Mouse (Mus musculus): ENCODE measurements around the gene Alyref. TPM values are rescaled to one million over a fixed set of nuclear protein-coding genes. Genes with fewer than 3 reads are reported as not detected.

Gene Alyref
- total RNA-seq, 1 experiment from 2014 or later = 78.4 TPM

DNA sequence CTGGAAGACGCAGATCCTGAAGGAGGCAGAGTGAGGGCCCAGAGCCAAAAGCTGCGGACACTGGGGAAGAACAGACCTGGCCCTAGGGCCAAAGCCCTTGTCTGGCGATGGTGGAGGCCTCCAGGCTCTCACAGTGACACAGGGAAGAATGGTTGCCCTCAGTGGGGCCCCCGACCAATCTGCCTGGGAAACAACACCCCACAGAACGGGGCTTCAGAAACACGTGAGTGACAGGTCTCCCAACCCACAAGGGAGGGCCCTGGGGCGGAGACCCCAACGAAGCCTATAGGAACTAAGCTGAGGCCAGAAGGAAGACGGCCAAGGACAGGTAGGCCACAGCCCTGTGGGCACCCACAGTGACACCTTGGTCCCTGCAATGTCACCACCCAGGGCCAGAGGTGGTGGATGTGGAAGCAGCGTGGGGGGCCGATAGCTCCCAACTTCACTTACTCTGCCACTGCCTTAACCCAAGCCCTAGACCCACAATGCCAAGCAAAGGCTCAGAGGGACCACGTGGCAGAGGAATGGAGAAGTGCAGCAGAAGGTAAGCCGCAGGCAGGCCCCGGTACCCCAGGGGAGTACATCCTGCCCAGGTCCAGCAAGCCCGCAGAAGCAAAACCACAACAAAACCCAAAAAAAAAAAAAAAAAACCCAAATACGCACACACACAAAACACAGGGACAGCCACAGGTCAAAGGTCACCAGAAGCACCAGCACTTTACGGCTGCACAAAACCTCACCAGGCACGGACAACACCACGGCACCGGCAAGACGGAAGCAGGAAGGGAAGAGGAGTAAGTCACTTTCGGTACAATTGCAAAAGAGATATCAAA, 29.5 kb upstream of the Alyref start:
- peak; percentile 25 for ATAC-seq (replicated peaks; ENCODE audit: insufficient number of reproducible peaks, low FRiP score, low TSS enrichment, poor library complexity, severe bottlenecking)

DNA sequence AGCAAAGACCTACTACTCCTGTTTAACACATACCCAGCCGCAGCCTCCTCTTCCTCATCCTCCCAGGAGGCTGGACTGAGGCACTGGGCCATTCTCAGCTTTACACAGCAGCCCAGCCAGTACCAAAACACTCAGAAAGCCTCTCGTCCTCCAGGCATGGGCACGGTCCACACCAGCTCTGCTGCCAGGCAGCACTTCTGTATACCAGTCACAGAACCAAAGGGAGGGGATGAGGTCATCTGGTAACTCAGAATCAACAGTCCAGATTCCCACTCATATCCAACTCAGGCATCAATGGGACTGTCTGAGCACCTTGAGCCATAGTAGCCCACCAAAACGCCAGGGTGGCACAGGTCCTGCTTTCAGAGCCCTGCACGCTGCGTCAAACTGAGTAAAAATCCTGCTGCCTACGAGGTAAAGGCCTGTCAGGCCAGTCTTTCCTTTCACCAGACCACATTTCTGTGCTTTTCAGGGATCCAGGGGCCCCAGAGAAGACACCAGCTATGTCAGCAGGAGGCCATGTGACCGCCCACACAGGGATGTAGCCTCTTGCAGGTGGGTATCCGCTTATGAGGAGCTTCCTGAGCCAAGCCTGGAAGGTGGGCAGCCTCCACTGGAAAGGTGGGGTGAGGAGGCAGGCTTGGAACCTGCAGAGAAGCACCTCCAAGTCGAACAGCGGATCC, 28.8 kb upstream of the Alyref start:
- ATAC-seq (replicated peaks; ENCODE audit: insufficient number of reproducible peaks, low FRiP score, low TSS enrichment, poor library complexity, severe bottlenecking) = no peak

DNA sequence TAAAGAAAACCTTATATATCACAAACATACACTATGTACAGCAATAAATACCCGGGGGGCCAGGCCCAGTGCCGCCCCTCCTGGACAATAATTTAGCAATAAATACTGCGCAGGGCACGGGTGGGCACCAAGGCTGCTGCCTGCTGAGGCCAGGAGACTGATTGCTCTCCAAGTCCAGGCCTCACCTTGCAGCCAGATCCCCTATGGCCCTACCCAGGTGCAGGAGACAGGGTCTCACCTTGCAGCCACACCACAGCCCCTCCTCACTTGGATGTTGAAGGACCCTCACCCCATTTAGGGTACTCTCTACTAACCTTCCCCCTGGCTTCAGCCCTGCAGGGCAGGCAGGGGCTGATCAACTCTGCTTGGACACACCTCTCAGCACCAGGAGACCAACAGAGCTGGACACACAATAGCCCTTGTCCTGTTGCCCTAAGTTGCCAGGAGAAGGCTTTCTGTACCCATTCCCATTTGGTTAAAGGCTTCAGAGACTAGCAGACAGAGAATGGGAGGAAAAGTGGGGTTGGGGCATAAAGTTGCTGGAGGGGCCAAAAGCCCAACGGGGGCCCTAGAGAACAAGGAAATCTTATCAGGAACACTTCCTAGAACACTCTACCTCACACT, 27.1 kb upstream of the Alyref start, which contains the start of gene Sirt7:
Gene Sirt7 (minus strand): TSS at position 89 of the 624 bp plus-strand sequence.
- ATAC-seq (replicated peaks; ENCODE audit: insufficient number of reproducible peaks, low FRiP score, low TSS enrichment, poor library complexity, severe bottlenecking) = no peak

DNA sequence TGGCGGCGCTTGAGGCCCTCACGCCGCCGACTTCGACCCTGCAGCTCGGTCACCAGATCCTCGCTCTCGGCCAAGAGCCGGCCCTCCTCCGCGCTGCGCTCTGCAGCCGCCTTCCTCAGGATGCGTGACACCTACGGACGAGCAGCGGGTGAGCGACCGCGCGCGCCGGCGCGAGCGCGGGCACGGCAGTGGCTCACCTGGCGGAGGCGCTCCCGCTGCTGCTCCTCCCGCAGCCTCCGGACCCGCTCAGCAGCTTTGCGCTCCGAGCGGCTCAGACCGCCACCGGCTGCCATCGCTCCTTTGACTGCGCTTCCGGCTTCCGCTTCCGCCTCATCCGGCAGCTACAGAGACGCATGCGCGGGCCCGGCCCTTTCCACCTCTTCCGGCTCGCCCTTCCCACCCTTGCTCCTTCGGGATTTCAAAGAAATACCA, 26.5 kb upstream of the Alyref start:
- no peak for ATAC-seq (replicated peaks; ENCODE audit: insufficient number of reproducible peaks, low FRiP score, low TSS enrichment, poor library complexity, severe bottlenecking)

DNA sequence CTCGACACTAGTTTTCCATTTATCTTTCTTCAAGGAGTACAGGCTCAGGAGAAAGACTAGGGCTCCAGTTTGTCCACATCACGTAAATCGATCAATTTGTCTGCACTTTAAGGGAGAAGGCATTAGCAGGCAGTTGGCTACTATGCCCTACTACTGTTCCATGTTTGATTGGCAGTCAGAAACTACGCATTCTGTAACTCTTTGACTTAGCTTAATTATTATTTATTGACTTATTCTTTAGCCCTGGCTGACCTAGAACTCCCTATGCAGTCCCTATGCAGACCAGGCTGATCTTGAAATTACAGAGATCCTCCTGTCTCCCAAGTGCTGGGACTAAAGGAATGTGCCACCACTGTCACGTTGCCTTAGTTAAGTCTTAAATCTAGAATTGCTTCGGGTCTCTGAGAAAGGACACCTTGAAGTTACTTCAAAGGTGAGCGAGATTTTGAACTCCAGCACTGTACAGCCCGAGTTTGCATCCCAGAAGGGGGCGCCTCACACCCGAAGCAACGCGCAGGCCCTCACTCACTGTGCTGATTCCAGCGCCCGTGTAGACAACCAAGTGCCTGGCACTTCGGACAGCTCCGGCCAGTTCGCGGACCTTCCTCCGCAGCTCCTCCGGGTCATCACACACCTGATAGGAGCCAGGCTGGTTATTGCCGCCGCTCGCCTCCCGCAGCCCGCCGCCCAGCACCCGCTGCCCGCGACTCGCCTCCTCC, 26.0 kb upstream of the Alyref start:
- ATAC-seq (replicated peaks; ENCODE audit: insufficient number of reproducible peaks, low FRiP score, low TSS enrichment, poor library complexity, severe bottlenecking) = no peak

DNA sequence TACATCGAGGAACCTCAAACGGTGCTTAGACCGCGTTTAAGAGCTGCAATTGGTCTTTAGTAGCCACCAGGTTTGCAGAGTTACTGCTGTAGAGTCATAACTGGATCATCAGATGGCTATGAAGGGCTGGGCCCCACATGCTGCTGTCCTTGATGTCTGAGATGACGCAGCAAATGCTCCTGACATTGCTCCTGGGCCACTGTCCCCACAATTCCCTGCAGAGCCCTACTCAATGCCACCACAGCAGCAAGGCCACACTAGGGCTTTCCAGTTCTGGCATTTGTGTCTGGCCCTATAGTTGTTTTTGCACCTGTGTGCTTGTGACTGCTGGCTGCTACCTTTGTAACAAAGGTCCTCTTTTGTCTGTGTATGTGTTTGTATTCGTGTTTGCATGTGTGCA, 24.6 kb upstream of the Alyref start:
- no peak for ATAC-seq (replicated peaks; ENCODE audit: insufficient number of reproducible peaks, low FRiP score, low TSS enrichment, poor library complexity, severe bottlenecking)

DNA sequence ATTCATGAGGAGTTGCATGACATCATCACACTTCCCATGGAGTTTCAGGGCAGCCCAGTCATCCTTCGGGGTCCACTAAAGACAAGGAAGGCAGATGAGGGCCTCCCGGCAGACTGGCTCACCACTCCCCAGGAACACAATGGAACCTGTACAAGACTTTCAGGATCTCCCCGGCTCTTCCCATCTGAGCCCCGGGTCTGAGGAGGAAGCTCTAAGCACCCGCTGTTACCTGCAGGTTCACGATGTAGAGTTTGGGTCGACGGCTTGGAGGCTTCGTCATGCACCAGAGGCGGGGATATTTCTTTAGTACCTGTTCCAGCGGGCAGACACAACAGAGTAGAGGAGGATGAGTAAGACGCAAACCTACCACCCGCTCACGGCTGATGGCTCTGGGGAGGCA, 22.0 kb upstream of the Alyref start:
- ATAC-seq (replicated peaks; ENCODE audit: insufficient number of reproducible peaks, low FRiP score, low TSS enrichment, poor library complexity, severe bottlenecking) = no peak

DNA sequence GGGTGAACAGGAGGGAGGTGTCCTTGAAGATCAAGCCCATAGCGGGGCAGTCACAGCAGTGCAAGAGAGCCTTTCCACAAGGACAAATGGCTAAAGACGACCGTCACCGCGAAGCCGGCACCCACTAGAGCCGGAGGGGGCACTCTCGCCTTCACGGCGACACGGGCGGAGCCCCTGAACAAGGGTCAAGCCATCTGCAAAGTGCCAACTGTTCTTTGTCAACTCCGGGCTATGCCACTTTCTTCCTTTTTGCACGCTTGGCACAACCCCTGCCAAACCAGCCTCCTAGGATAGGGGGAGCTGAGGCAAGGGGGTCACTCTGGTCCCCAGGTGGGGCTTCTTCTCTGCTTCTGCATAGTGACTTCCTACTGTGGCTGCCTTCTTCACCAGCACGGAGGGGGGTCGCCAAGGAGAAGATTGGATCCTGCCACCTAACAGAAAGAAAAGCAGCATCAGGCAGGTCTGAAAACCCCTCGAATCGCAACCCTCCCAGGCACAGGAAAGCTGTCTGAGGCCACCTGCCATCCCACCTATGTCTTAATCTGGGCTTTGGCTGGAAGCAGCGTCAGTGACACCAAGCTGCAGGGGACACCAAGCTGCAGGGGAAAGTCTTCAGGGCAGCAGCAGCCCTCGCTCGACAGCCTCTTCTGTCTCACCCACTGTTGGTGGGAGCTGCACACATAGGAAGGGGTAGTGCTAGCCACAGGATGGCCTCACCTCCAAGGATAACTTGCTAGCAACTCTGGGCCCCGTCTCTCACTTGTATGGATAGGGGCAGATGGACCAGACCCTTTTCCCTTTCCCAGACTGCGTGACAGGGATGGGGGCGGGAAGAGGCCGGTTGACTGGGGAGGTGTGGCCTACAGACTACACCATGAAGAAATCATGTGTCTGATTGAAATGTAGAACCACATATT, 20.7 kb upstream of the Alyref start:
- no peak for ATAC-seq (replicated peaks; ENCODE audit: insufficient number of reproducible peaks, low FRiP score, low TSS enrichment, poor library complexity, severe bottlenecking)

DNA sequence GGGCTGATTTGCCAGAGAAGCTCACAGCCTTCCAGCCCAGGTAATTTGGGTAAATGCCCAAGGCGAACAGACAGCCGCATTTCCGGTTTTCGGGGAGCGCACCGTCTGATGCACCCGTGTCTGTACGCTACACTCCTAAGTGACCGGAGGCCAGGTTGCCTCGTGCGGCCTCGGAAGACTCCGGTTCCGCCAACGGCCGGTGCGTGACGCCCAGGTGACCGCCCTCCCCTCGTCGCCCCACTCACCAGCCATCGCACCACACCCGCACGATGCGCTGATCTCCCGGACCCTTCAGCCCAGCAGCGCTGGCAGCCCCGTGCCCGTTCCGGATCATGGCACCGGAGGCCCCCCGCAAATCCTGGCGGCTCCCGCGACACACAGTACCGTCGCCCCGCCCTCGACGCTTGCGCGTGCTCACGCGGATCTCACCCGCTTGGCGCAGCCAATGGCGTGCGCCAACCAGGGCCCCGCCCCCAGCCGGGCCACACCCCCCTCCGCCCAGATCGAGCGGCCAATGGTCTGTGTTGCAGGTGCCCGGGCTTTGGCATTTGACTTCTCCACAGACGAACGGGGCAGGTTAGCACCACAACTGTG, 19.5 kb upstream of the Alyref start, which contains the start of gene Pcyt2:
Gene Pcyt2 (minus strand): TSS at position 418 of the 594 bp plus-strand sequence.
- peak; percentile 86 for ATAC-seq (replicated peaks; ENCODE audit: insufficient number of reproducible peaks, low FRiP score, low TSS enrichment, poor library complexity, severe bottlenecking)

DNA sequence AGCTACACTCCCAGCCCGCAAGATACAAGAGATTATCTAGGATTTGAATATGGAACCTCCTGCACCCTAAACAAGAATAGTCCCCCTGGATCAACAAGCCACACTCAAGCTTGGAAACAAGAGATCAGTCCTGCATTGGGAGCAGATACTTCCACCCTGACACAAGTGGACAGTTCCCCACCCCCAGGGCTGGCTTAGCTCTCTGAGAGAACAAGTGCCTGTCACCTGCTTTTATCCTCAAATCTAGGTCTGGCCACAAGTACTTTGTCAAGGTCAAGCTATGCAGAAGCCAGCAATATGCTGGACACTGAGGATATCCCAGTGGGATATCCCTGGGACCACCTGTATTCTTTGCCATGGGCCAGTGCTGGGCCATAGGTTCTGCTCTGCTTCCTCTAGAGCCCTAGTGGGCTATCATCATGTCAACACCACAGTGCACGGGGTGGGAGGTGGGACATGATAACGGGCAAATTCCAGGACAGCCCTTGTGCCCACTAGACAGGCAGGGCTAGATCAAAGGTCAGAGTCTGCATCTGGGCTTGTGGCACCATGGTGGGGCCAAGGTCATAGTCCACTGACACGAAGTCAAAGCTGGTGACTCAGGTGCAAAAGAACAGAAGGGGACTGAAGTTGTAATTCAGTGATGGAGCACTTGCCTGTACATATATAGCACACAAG, 18.6 kb upstream of the Alyref start:
- ATAC-seq (replicated peaks; ENCODE audit: insufficient number of reproducible peaks, low FRiP score, low TSS enrichment, poor library complexity, severe bottlenecking) = no peak

DNA sequence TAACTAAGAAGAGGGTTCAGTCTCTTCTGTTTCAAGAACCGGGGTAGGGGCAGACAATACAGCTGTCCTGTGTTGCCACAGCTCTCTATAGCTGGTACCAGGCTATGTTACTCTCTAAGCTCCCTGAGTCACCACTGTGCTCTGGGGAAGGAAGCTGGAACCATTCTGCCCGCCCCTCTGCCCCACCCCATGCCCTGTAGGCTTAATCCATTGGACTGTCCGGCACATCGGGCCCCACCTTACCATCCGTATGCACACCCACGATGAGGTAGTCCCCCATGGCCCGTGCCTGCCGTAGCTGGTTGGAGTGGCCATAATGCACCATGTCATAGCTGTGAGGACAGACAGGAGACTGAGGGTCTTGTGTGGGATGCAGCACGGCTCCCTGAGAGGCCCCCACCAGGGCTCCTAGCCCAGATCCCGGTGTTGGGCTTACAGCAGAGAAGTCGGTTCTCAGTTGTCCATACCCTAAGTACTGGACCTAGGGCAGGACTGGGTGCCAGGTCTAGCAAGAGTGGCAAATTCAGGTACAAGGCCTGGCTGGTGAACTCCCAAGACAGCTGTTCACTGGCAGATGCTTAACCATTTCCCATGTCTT, 17.5 kb upstream of the Alyref start:
- no peak for ATAC-seq (replicated peaks; ENCODE audit: insufficient number of reproducible peaks, low FRiP score, low TSS enrichment, poor library complexity, severe bottlenecking)

DNA sequence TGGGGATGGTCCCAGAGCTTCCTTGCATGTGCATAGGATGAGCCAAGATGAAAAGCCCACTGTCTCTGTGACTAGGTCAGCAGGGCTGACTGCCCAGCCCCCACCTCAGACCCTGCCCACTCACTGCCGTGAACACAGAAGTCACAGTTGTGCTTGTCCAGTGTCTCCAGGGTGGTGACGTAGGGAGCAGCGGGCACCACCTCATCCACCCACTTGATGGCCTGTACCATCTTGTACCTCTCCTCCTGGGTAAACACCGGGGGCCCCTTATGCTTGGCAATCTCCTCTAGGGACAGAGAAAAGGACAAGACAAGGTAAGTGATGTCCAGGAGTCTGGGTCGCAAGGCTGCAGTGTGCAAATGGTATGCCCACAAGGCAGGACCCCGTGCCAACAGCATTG, 17.0 kb upstream of the Alyref start:
- ATAC-seq (replicated peaks; ENCODE audit: insufficient number of reproducible peaks, low FRiP score, low TSS enrichment, poor library complexity, severe bottlenecking) = no peak

DNA sequence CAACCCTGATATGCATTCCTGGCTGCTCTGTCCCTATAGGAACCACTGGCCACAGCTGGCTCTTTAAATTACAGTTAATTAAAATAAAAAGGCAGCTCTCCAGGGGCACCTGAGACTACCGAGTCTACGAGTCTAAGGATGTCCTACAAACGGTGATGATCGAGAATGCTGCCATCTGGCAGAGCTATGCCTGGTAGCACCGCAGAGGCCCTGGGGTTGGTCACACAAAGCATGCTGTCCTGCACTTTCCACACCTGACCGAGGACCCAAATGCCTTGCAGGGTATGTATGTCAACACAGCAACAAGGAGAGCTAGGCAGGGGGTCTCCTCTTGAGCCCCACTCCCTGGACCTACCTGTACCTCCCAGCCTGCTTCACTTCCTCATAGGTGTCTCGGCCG, 15.8 kb upstream of the Alyref start:
- no peak for ATAC-seq (replicated peaks; ENCODE audit: insufficient number of reproducible peaks, low FRiP score, low TSS enrichment, poor library complexity, severe bottlenecking)

DNA sequence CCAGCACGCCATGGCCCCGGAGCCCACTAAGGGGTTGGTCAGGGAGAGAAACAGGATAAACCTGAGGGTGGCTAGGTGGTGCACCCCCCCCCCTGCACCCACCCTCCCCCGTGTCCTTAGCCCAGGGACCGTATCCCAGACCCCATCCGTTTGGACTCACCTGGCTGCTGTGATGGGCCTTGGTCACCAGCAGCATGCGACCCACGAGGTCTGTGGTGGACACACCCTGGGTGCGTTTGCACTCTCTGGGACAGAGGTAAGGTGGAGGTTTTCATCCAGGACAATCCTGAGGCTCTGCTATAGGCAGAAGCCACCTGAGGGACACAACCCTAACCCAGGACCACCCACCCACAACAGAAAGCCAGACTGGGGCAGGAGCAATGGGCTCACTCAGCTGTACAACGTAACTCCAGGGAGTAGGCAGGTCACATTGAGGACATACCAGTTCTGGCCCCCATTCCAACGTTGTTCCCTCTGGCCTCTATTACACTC, 15.4 kb upstream of the Alyref start:
- no peak for ATAC-seq (replicated peaks; ENCODE audit: insufficient number of reproducible peaks, low FRiP score, low TSS enrichment, poor library complexity, severe bottlenecking)

DNA sequence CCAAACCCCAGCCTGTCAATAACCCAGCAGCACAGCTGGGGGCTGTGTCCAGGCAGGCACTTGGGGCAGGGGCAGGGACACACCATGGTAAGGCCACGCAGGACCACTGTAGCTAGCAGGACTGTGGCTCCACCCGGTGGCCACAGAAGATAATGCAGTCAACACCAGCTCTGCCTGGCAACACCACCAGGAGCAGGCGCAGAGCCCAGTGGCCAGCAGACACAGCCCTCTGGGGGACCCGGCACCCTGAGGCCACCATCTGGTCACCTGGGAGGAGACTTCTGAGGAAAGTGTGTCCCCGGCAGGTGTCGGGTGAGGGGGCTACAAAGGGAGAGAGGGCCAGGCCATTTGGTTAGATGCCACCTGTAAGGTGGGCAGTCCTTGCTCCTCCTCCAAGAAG, 14.6 kb upstream of the Alyref start:
- ATAC-seq (replicated peaks; ENCODE audit: insufficient number of reproducible peaks, low FRiP score, low TSS enrichment, poor library complexity, severe bottlenecking) = peak; percentile 69

DNA sequence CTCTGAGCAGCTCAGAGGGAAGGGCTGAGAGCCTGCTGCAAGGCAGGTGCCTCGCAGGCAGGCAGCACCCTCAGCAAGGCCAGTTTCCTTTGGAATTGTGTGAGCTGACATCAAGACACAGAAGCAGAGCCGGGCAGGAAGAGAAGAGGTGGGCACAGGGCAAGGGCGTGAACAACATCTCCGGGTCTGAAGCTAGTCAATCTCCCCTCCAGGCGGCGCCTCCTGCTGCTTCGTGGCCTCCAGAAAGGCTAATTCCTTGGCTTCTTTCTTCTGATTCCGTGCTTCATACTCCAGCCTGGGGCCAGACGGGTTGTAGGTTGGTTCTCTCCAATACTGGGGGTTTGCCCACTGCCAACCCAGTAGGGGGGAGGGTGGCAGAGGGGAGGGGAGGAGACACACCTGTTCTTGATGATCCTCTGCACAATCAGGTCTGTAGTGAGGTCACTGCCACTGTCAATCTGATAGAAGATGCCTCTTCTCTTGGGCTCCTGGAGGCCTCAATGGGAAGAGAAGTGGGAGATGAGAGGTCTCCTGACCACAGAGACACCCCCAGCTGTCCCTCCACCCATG, 12.4 kb upstream of the Alyref start:
- no peak for ATAC-seq (replicated peaks; ENCODE audit: insufficient number of reproducible peaks, low FRiP score, low TSS enrichment, poor library complexity, severe bottlenecking)
